Mouse (Mus musculus) heart, postnatal 0 days (tissue): ENCODE results near the gene Clec16a. TPM values are rescaled to one million over a fixed set of nuclear protein-coding genes. Genes with fewer than 3 reads are reported as not detected.

ENCODE experiments used
- ATAC-seq: fragments of 200-750 bp; cut with Nextera tagmentation; 2 replicates; pipeline ENCODE4 v1.8.0; 2017; ENCODE audit warnings: low read depth, moderate number of reproducible peaks, moderate library complexity; ENCODE audit not compliant: insufficient read depth
- DNase-seq: peaks from one replicate; pipeline ENCODE4 v3.0.0-alpha.2; 2016; ENCODE audit warnings: low spot score
- H3K27ac ChIP-seq: fragments of 300-500 bp; sonication (generic); 2 replicates; pipeline ENCODE4 v1.5.1; 2014; ENCODE audit warnings: low read depth, mild to moderate bottlenecking
- H3K27me3 ChIP-seq: fragments of 300-500 bp; sonication (generic); 2 replicates; pipeline ENCODE4 v1.6.1; 2014; ENCODE audit warnings: low read length, mixed read lengths; ENCODE audit not compliant: control insufficient read depth, insufficient read depth
- H3K36me3 ChIP-seq: fragments of 300-500 bp; sonication (generic); replicated peaks from 2 replicates; pipeline ENCODE4 v1.6.1; 2014; ENCODE audit warnings: low read length, mixed read lengths; ENCODE audit not compliant: control insufficient read depth, insufficient read depth
- H3K4me1 ChIP-seq: fragments of 300-500 bp; sonication (generic); 2 replicates; pipeline ENCODE4 v1.6.1; 2014; ENCODE audit warnings: antibody characterized with exemption; ENCODE audit not compliant: control insufficient read depth, insufficient read depth
- H3K4me2 ChIP-seq: fragments of 300-500 bp; sonication (generic); 2 replicates; pipeline ENCODE4 v1.6.1; 2014; ENCODE audit warnings: low read depth, mild to moderate bottlenecking, low read length, moderate library complexity
- H3K4me3 ChIP-seq: fragments of 300-500 bp; sonication (generic); 2 replicates; pipeline ENCODE4 v1.5.1; 2014; ENCODE audit warnings: low read depth, low read length
- H3K9ac ChIP-seq: fragments of 300-500 bp; sonication (generic); replicated peaks from 2 replicates; pipeline ENCODE4 v1.6.1; 2014; ENCODE audit warnings: low read depth, low read length, mixed read lengths
- H3K9me3 ChIP-seq: fragments of 300-500 bp; sonication (generic); replicated peaks from 2 replicates; pipeline ENCODE4 v1.6.1; 2016; ENCODE audit warnings: low read length; ENCODE audit not compliant: control insufficient read depth
- CTCF ChIP-seq: IDR thresholded peaks from 2 replicates; pipeline ENCODE4 v1.5.1; 2016; ENCODE audit warnings: antibody characterized with exemption, control low read depth, low read depth
- EP300 ChIP-seq: IDR thresholded peaks from 2 replicates; pipeline ENCODE4 v1.6.1; 2016; ENCODE audit warnings: antibody characterized with exemption, low read depth
- WGBS: fragments of 180-500 bp; shearing (Covaris S2); extraction: QIAGEN DNeasy Blood & Tissue Kit; methylation state at CpG from one replicate; pipeline ENCODE4 v1.1.7; 2014; 5-methylcytosine and 5-hydroxymethylcytosine counted together
- polyA plus RNA-seq: library from polyadenylated mRNA; unstranded; fragments of >200 nt; fragmentation: Nextera tagmentation; extraction: Ambion mirVana; gene quantifications from 2 replicates; pipeline ENCODE4 v1.2.1, GENCODE M21; 2015
- total RNA-seq: library from RNA; depleted of rRNA; stranded (reverse); fragments of >200 nt; gene quantifications from 2 replicates; pipeline ENCODE4 v1.2.3, GENCODE M21; 2014; ENCODE audit warnings: low replicate concordance

Clec16a gene
- total and polyA plus RNA-seq, 2 experiments from 2014 or later: 37.7 to 39.6 TPM

GRCm38 (mm10) chr16:10609921-10610320 lies 64.8 kb downstream of the Clec16a start:
- Histone ChIP-seq H3K4me2 (no peak overlapping the region), H3K9ac (no peak overlapping the region), H3K4me3 (no peak overlapping the region), H3K27me3 (no peaks in the 10 kb centered on the region), H3K4me1 (no peaks in the 10 kb centered on the region), H3K27ac (no peak overlapping the region), H3K36me3 (peaks cover 54% of the 10 kb centered on the region), H3K9me3 (no peaks in the 10 kb centered on the region)
- TF ChIP-seq EP300 (no peak), CTCF (no peak)
- DNase-seq (no peak), ATAC-seq (no peak)
- 84% methylated on average over 7 of the region's 7 CpGs for WGBS

- H3K27ac ChIP-seq: no peak overlapping the region
- H3K4me2 ChIP-seq: no peak overlapping the region
- H3K9ac ChIP-seq: no peak overlapping the region
- no peaks in the 10 kb centered on the region for H3K27me3 ChIP-seq
- no peak for ATAC-seq
- no peaks in the 10 kb centered on the region for H3K4me1 ChIP-seq
- H3K9me3 ChIP-seq: no peaks in the 10 kb centered on the region
- no peak overlapping the region for H3K4me3 ChIP-seq
- H3K36me3 ChIP-seq: peaks cover 63% of the 10 kb centered on the region
- no peak for TF ChIP-seq CTCF
- WGBS: 90% methylated on average over 6 of the region's 6 CpGs
- DNase-seq: no peak
These were observed 65.7 kb downstream of the Clec16a start for GRCm38 (mm10) chr16:10610801-10611200.

GRCm38 (mm10) chr16:10611306-10611705 lies 66.2 kb downstream of the Clec16a start:
- Histone ChIP-seq H3K9ac (no peak overlapping the region), H3K4me2 (no peak overlapping the region), H3K27ac (no peak overlapping the region), H3K4me1 (no peaks in the 10 kb centered on the region), H3K36me3 (peaks cover 64% of the 10 kb centered on the region), H3K4me3 (no peak overlapping the region), H3K9me3 (no peaks in the 10 kb centered on the region), H3K27me3 (no peaks in the 10 kb centered on the region)
- TF ChIP-seq EP300: no peak
- no peak for TF ChIP-seq CTCF
- ATAC-seq (no peak), DNase-seq (no peak)
- WGBS: 76% methylated on average over 4 of the region's 4 CpGs

GRCm38 (mm10) chr16:10613996-10614395 lies 68.9 kb downstream of the Clec16a start:
- no peaks in the 10 kb centered on the region for H3K9me3 ChIP-seq
- whole genome bisulfite sequencing: 93% methylated on average over 2 of the region's 2 CpGs
- TF ChIP-seq CTCF: no peak
- no peak for TF ChIP-seq EP300

GRCm38 (mm10) chr16:10620961-10621614 lies 75.9 kb downstream of the Clec16a start:
- no peak overlapping the region for H3K27ac ChIP-seq
- H3K4me3 ChIP-seq: no peak overlapping the region
- ATAC-seq: no peak

More at GRCm38 (mm10) chr16:10613996-10614395, 68.9 kb downstream of the Clec16a start:
- H3K4me2 ChIP-seq: no peak overlapping the region
- DNase-seq (no peak), ATAC-seq (no peak)
- H3K9ac ChIP-seq: no peak overlapping the region
- no peak overlapping the region for H3K27ac ChIP-seq
- no peak overlapping the region for H3K4me3 ChIP-seq
- no peaks in the 10 kb centered on the region for H3K4me1 ChIP-seq
- H3K27me3 ChIP-seq: no peaks in the 10 kb centered on the region
- H3K36me3 ChIP-seq: peaks cover 59% of the 10 kb centered on the region

GRCm38 (mm10) chr16:10621710-10622109 lies 76.6 kb downstream of the Clec16a start:
- no peak overlapping the region for H3K4me3 ChIP-seq
- ATAC-seq (no peak), DNase-seq (no peak)
- H3K36me3 ChIP-seq: peaks cover 24% of the 10 kb centered on the region
- H3K4me1 ChIP-seq: no peaks in the 10 kb centered on the region
- no peak overlapping the region for H3K27ac ChIP-seq
- no peak overlapping the region for H3K4me2 ChIP-seq
- no peak for TF ChIP-seq CTCF
- no peak overlapping the region for H3K9ac ChIP-seq
- H3K27me3 ChIP-seq: no peaks in the 10 kb centered on the region
- 17% methylated on average over 1 of the region's 1 CpGs for WGBS
- H3K9me3 ChIP-seq: no peaks in the 10 kb centered on the region

More at GRCm38 (mm10) chr16:10620961-10621614, 75.9 kb downstream of the Clec16a start:
- Histone ChIP-seq H3K9ac (no peak overlapping the region), H3K4me2 (no peak overlapping the region), H3K9me3 (no peaks in the 10 kb centered on the region), H3K36me3 (peaks cover 29% of the 10 kb centered on the region), H3K4me1 (no peaks in the 10 kb centered on the region), H3K27me3 (no peaks in the 10 kb centered on the region)
- no peak for TF ChIP-seq CTCF
- TF ChIP-seq EP300: no peak
- WGBS: 61% methylated on average over 6 of the region's 6 CpGs
- DNase-seq: no peak
